Mouse (Mus musculus): Measurements from ENCODE around the gene Vav2. TPM values are rescaled to one million over a fixed set of nuclear protein-coding genes. Genes with fewer than 3 reads are reported as not detected.

The Vav2 gene
- polyA plus RNA-seq, 1 experiment from 2014 or later, result 15.0 TPM

DNA sequence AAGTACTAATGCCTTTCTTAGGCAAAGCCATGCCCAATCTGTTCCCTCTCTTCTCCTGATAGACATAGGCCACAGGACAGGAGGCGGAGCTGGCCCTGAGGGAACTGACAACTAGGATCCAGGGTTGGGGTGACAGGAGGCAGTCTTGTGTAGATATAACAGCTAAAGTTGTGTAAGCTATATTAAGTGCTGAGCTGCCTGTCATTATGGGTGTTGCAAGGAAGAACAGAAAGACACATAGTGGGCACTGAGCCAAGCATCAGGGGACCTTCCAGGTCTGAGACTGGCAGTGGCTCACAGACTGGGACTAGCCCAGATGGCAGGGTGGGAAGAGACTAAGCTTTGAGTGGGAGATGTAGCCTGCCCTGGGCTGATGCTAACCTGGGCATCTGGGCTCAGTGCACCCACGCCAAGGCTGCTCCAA, 208.7 kb downstream of the Vav2 start:
- Histone ChIP-seq H3K4me1 (ENCODE audit: control insufficient read depth, insufficient read depth, low read length) (no peaks in the 10 kb centered on the region), H3K4me2 (no peak overlapping the region), H3K9me3 (ENCODE audit: control insufficient read depth, low read length) (no peaks in the 10 kb centered on the region), H3K4me3 (ENCODE audit: low read depth, low read length) (no peak overlapping the region), H3K36me3 (ENCODE audit: control insufficient read depth, insufficient read depth, low read length) (no peaks in the 10 kb centered on the region), H3K9ac (ENCODE audit: low read length) (no peak overlapping the region), H3K27ac (ENCODE audit: low read depth, low read length) (no peak overlapping the region), H3K27me3 (ENCODE audit: control insufficient read depth, insufficient read depth, low read length) (no peaks in the 10 kb centered on the region)
- no peak for ATAC-seq (ENCODE audit: low FRiP score)
- WGBS, result 83% methylated on average over 2 of the region's 2 CpGs
- DNase-seq (ENCODE audit: low spot score, missing footprints), result no peak

DNA sequence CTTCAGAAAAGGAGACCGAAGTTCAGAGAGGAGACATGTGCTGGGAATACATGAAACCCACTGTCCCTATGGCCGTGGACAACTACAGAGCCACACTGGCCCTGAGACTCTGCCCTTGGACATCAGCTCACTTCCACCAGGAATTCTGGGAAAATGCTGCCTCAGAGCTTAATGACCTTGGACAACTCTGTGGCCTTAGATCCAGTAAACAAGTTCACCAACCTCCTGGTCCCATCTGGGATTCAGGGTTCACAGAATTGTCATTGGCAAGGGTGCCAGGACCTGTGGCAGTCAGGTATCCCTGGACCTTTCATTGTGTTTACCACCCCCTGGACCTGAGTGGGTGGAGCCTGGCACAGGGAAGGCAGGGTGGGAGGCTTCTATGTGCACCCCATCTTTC, 211.3 kb downstream of the Vav2 start:
- no peaks in the 10 kb centered on the region for H3K36me3 ChIP-seq (ENCODE audit: control insufficient read depth, insufficient read depth, low read length)
- 85% methylated on average over 2 of the region's 2 CpGs for WGBS
- no peak overlapping the region for H3K4me2 ChIP-seq
- DNase-seq (ENCODE audit: low spot score, missing footprints), result no peak
- H3K4me3 ChIP-seq (ENCODE audit: low read depth, low read length), result no peak overlapping the region
- no peaks in the 10 kb centered on the region for H3K27me3 ChIP-seq (ENCODE audit: control insufficient read depth, insufficient read depth, low read length)
- H3K9me3 ChIP-seq (ENCODE audit: control insufficient read depth, low read length), result no peaks in the 10 kb centered on the region
- H3K4me1 ChIP-seq (ENCODE audit: control insufficient read depth, insufficient read depth, low read length), result no peaks in the 10 kb centered on the region
- no peak overlapping the region for H3K27ac ChIP-seq (ENCODE audit: low read depth, low read length)
- no peak overlapping the region for H3K9ac ChIP-seq (ENCODE audit: low read length)
- ATAC-seq (ENCODE audit: low FRiP score), result no peak

Small RNA genes within 50 kb of the gene (microRNA-seq; reads per million reads assigned to microRNA genes)
- gene Gm24049 (not detected), gene Mir7578 (not detected)

Other genes with a start within 250 kb of the Vav2 start
- gene Sardh, start 178.7 kb downstream of the Vav2 start, polyA plus RNA-seq (2014; fragmentation: Nextera tagmentation; extraction: Ambion mirVana), result 3.6 and 4.4 TPM in 2 replicates
- gene Brd3os, start 15.3 kb upstream of the Vav2 start, polyA plus RNA-seq (2014; fragmentation: Nextera tagmentation; extraction: Ambion mirVana), result 15.1 and 16.3 TPM in 2 replicates
- 168 and 189 TPM in 2 replicates for gene Brd3, start 80.6 kb upstream of the Vav2 start, polyA plus RNA-seq (2014; fragmentation: Nextera tagmentation; extraction: Ambion mirVana)
- 63.5 and 69.1 TPM in 2 replicates for gene Wdr5, start 88.1 kb upstream of the Vav2 start, polyA plus RNA-seq (2014; fragmentation: Nextera tagmentation; extraction: Ambion mirVana)
- 6.7 and 6.9 TPM in 2 replicates for gene Rxra, start 249.4 kb upstream of the Vav2 start, polyA plus RNA-seq (2014; fragmentation: Nextera tagmentation; extraction: Ambion mirVana)

All from midbrain, embryonic 11.5 days (tissue).